Mouse (Mus musculus) liver, postnatal 0 days (tissue): Measurements from ENCODE around the gene Scamp1. TPM values are rescaled to one million over a fixed set of nuclear protein-coding genes. Genes with fewer than 3 reads are reported as not detected.

Experiments used
- ATAC-seq: fragments of 200-750 bp; cut with Nextera tagmentation; 2 replicates; pipeline ENCODE4 v1.8.0; 2017; ENCODE audit warnings: mild to moderate bottlenecking, moderate library complexity
- DNase-seq: peaks from one replicate; pipeline ENCODE4 v3.0.0-alpha.2; 2016
- H3K27ac ChIP-seq: fragments of 300-500 bp; sonication (generic); 2 replicates; pipeline ENCODE4 v1.5.1; 2014; ENCODE audit warnings: antibody characterized with exemption, moderate library complexity, mild to moderate bottlenecking, low read depth
- H3K27me3 ChIP-seq: fragments of 300-500 bp; sonication (generic); 2 replicates; pipeline ENCODE4 v1.6.1; 2014; ENCODE audit warnings: low read length, control low read depth, mixed read lengths; ENCODE audit not compliant: insufficient read depth
- H3K36me3 ChIP-seq: fragments of 300-500 bp; sonication (generic); replicated peaks from 2 replicates; pipeline ENCODE4 v1.6.1; 2014; ENCODE audit warnings: mild to moderate bottlenecking, control low read depth, low read length, moderate library complexity, mixed read lengths; ENCODE audit not compliant: insufficient read depth
- H3K4me1 ChIP-seq: fragments of 300-500 bp; sonication (generic); 2 replicates; pipeline ENCODE4 v1.6.1; 2014; ENCODE audit warnings: antibody characterized with exemption, mild to moderate bottlenecking, control low read depth; ENCODE audit not compliant: insufficient read depth
- H3K4me2 ChIP-seq: fragments of 300-500 bp; sonication (generic); 2 replicates; pipeline ENCODE4 v1.6.1; 2014; ENCODE audit warnings: low read depth, mild to moderate bottlenecking, low read length, moderate library complexity, mixed read lengths
- H3K4me3 ChIP-seq: fragments of 300-500 bp; sonication (generic); 2 replicates; pipeline ENCODE4 v1.5.1; 2014; ENCODE audit warnings: low read depth, low read length
- H3K9ac ChIP-seq: fragments of 300-500 bp; sonication (generic); replicated peaks from 2 replicates; pipeline ENCODE4 v1.6.1; 2014; ENCODE audit warnings: mild to moderate bottlenecking, moderate library complexity
- H3K9me3 ChIP-seq: fragments of 300-500 bp; sonication (generic); 2 replicates; pipeline ENCODE4 v1.6.1; 2016; ENCODE audit warnings: mild to moderate bottlenecking, control low read depth, low read length, mixed read lengths
- CTCF ChIP-seq: sonication (generic); IDR thresholded peaks from 2 replicates; pipeline ENCODE4 v1.5.1; 2016; ENCODE audit warnings: antibody characterized with exemption, low read depth
- EP300 ChIP-seq: IDR thresholded peaks from 2 replicates; pipeline ENCODE4 v1.6.1; 2016; ENCODE audit warnings: antibody characterized with exemption, low read depth, mild to moderate bottlenecking
- WGBS: fragments of 180-500 bp; shearing (Covaris S2); extraction: QIAGEN DNeasy Blood & Tissue Kit; methylation state at CpG from one replicate; pipeline ENCODE4 v1.1.7; 2014; ENCODE audit not compliant: insufficient replicate concordance; 5-methylcytosine and 5-hydroxymethylcytosine counted together
- polyA plus RNA-seq: library from polyadenylated mRNA; unstranded; fragments of >200 nt; fragmentation: Nextera tagmentation; extraction: Ambion mirVana; gene quantifications from 2 replicates; pipeline ENCODE4 v1.2.1, GENCODE M21; 2015

Scamp1 gene
- polyA plus RNA-seq, 1 experiment from 2014 or later = 13.8 TPM

- Histone ChIP-seq H3K4me2 (0 out of 2 replicates have a peak overlapping the region, but pooled peaks have one; percentile 10), H3K27me3 (no peaks in the 10 kb centered on the region), H3K4me1 (peaks cover 18% of the 10 kb centered on the region), H3K9me3 (no peaks in the 10 kb centered on the region), H3K9ac (no peak overlapping the region), H3K27ac (no peak overlapping the region), H3K4me3 (no peak overlapping the region), H3K36me3 (no peaks in the 10 kb centered on the region)
- 27% methylated on average over 7 of the region's 7 CpGs for WGBS
- DNase-seq = no peak
- TF ChIP-seq EP300 (no peak), CTCF (no peak)
- ATAC-seq = no peak
These were observed 15.4 kb upstream of the Scamp1 start for GRCm38 (mm10) chr13:94300946-94301538.

GRCm38 (mm10) chr13:94300232-94300631 is 14.6 kb upstream of the Scamp1 start:
- no peak overlapping the region for H3K4me2 ChIP-seq
- H3K4me1 ChIP-seq = peaks cover 18% of the 10 kb centered on the region
- WGBS = 68% methylated on average over 4 of the region's 4 CpGs
- no peaks in the 10 kb centered on the region for H3K9me3 ChIP-seq
- no peak overlapping the region for H3K27ac ChIP-seq
- no peaks in the 10 kb centered on the region for H3K36me3 ChIP-seq
- TF ChIP-seq EP300 = no peak
- ATAC-seq (no peak), DNase-seq (no peak)
- no peak overlapping the region for H3K4me3 ChIP-seq
- no peak overlapping the region for H3K9ac ChIP-seq
- H3K27me3 ChIP-seq = no peaks in the 10 kb centered on the region

- Histone ChIP-seq H3K4me2 (no peak overlapping the region), H3K27ac (peak overlapping the region; percentile 34; the same call in 1 of the 2 replicates), H3K4me1 (peaks cover 18% of the 10 kb centered on the region), H3K36me3 (no peaks in the 10 kb centered on the region), H3K9ac (no peak overlapping the region), H3K4me3 (no peak overlapping the region), H3K9me3 (no peaks in the 10 kb centered on the region), H3K27me3 (no peaks in the 10 kb centered on the region)
- DNase-seq (peak; percentile 59), ATAC-seq (peak; percentile 76)
- TF ChIP-seq CTCF = no peak
- TF ChIP-seq EP300 = no peak
- WGBS = 52% methylated on average over 4 of the region's 4 CpGs
These were observed 12.7 kb upstream of the Scamp1 start for GRCm38 (mm10) chr13:94298401-94298800.

- no peak for ATAC-seq
These were observed 10.7 kb upstream of the Scamp1 start for GRCm38 (mm10) chr13:94296371-94296770.

GRCm38 (mm10) chr13:94295922-94296321 is 10.3 kb upstream of the Scamp1 start:
- H3K4me1 ChIP-seq = peaks cover 16% of the 10 kb centered on the region
- no peak overlapping the region for H3K4me3 ChIP-seq
- H3K4me2 ChIP-seq = peak overlapping the region; percentile 44; the same call in 1 of the 2 replicates
- WGBS = 55% methylated on average over 8 of the region's 8 CpGs
- peak overlapping the region; percentile 44; the same call in 1 of the 2 replicates for H3K27ac ChIP-seq
- no peak for ATAC-seq
- H3K9ac ChIP-seq = no peak overlapping the region
- no peaks in the 10 kb centered on the region for H3K27me3 ChIP-seq
- TF ChIP-seq CTCF (no peak), EP300 (no peak)
- H3K36me3 ChIP-seq = no peaks in the 10 kb centered on the region
- H3K9me3 ChIP-seq = no peaks in the 10 kb centered on the region
- DNase-seq = no peak

More at GRCm38 (mm10) chr13:94296371-94296770, 10.7 kb upstream of the Scamp1 start:
- no peaks in the 10 kb centered on the region for H3K27me3 ChIP-seq
- DNase-seq = no peak
- no peak overlapping the region for H3K4me3 ChIP-seq
- H3K27ac ChIP-seq = peak overlapping the region; percentile 44; the same call in 1 of the 2 replicates
- no peak overlapping the region for H3K9ac ChIP-seq
- H3K36me3 ChIP-seq = no peaks in the 10 kb centered on the region
- no peak for TF ChIP-seq EP300
- TF ChIP-seq CTCF = no peak
- WGBS = 53% methylated on average over 11 of the region's 11 CpGs
- no peaks in the 10 kb centered on the region for H3K9me3 ChIP-seq
- peaks cover 18% of the 10 kb centered on the region for H3K4me1 ChIP-seq
- H3K4me2 ChIP-seq = peak overlapping the region; percentile 44; the same call in 1 of the 2 replicates

GRCm38 (mm10) chr13:94294886-94295285 is 9.2 kb upstream of the Scamp1 start:
- Histone ChIP-seq H3K4me3 (no peak overlapping the region), H3K9me3 (no peaks in the 10 kb centered on the region), H3K36me3 (no peaks in the 10 kb centered on the region), H3K27me3 (no peaks in the 10 kb centered on the region), H3K27ac (no peak overlapping the region), H3K9ac (no peak overlapping the region), H3K4me2 (no peak overlapping the region), H3K4me1 (peaks cover 9% of the 10 kb centered on the region; the same call in 1 of the 2 replicates)
- TF ChIP-seq EP300 = no peak
- no peak for TF ChIP-seq CTCF
- WGBS = 42% methylated on average over 3 of the region's 3 CpGs
- ATAC-seq = peak; percentile 68; the same call in 1 of the 2 replicates
- DNase-seq = peak; percentile 24
